Mouse (Mus musculus) ovary, adult 2 months (tissue): ENCODE measurements around the gene Olfr1382. TPM values are rescaled to one million over a fixed set of nuclear protein-coding genes. Genes with fewer than 3 reads are reported as not detected.

Experiments used
- polyA plus RNA-seq: library from polyadenylated mRNA; depleted of rRNA; stranded (reverse); fragments of >200 nt; gene quantifications from 2 replicates; pipeline ENCODE4 v1.2.3, GENCODE M21; 2012; rRNA removed

Gene Olfr1382
- polyA plus RNA-seq, result not detected in 2 replicates

GRCm38 (mm10) chr11:49527947-49528346 lies at the start of gene Olfr1382:
TSS of gene Olfr1382 (plus strand) at chr11:49528247.

DNA sequence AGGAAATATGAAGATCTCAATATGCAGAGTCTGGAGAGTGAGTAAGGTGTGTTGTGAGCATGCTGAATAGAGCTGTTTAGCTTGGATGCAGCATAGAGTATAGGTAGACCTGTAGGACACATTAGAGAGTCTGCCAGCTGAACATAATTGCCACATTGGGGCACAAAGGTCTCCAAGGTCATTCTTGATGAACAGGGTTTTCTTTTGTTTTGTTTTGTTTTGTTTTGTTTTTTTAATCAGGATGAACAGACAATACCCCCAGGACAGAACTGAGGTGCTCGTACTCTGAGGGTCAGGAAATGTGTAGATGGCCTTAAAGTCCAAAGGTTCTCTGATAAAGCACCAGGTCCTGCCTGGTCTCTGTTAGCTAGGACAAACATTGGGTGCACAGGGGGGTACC lies 39.3 kb upstream of the Olfr1382 start, which contains the start of gene Olfr1385:
Gene Olfr1385 (plus strand): TSS at position 301 of the 400 bp plus-strand sequence.

DNA sequence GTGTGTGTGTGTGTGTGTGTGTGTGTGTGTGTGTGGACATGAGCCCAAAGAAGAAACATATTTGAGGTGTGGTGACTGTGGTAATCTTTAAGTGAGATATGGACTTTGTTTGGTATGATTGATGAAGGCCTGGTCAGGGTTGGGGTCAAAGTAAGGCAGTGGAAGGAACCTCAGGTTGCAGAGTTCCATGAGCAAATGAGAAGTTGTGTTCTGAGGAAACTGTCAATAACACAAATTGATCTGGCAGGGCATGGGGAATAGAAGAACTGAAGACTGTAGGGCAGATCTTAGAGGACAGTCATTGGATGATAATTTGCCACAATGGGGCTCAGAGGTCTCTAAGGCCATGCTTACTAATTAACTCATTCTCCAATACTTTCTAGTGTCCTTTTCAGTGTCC lies 8.7 kb upstream of the Olfr1382 start, which contains the start of gene Olfr1383:
Gene Olfr1383 (plus strand): TSS at position 301 of the 400 bp plus-strand sequence.

DNA sequence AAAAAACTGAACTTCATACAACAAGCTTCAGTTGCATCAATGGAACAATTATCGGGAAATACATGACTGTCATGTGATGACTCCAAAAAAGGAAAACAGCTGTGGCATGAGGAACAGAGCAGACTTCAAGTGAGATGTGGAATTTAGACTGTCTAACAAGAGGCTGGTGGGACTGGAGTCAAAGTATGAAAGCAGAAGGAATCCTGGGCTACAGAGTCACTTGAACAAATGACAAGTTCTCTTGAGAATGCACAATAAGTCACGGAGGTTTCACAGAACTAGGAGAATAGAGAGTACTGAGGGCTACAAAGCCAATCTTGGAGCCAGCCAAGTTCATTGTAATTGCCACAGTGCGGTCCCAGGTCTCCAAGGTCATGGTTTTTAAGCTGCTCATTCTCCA lies 15.1 kb downstream of the Olfr1382 start, which contains the start of gene Olfr1381:
Gene Olfr1381 (plus strand): TSS at position 301 of the 400 bp plus-strand sequence.

GRCm38 (mm10) chr11:49556578-49556977 lies 28.5 kb downstream of the Olfr1382 start, which contains the start of gene Olfr1380:
TSS of gene Olfr1380 (plus strand) at chr11:49556878.

Other genes starting within 250 kb of the Olfr1382 start
- gene Olfr1393, start 249.9 kb upstream of the Olfr1382 start, polyA plus RNA-seq, result not detected in 2 replicates
- 0.16 and 0.17 TPM in 2 replicates for gene Olfr1392, start 243.0 kb upstream of the Olfr1382 start, polyA plus RNA-seq
- gene Olfr10, start 223.5 kb upstream of the Olfr1382 start, polyA plus RNA-seq, result not detected in 2 replicates
- gene Olfr1391, start 205.5 kb upstream of the Olfr1382 start, polyA plus RNA-seq, result not detected in 2 replicates
- not detected in 2 replicates for gene Olfr1390, start 193.1 kb upstream of the Olfr1382 start, polyA plus RNA-seq
- gene Olfr1389, start 105.2 kb upstream of the Olfr1382 start, polyA plus RNA-seq, result not detected in 2 replicates
- gene Olfr1388, start 91.6 kb upstream of the Olfr1382 start, polyA plus RNA-seq, result 0.06 and 0.18 TPM in 2 replicates
- gene Olfr1387, start 72.9 kb upstream of the Olfr1382 start, polyA plus RNA-seq, result not detected in 2 replicates
- not detected in 2 replicates for gene Olfr1386, start 63.2 kb upstream of the Olfr1382 start, polyA plus RNA-seq
- gene Olfr1385, start 39.2 kb upstream of the Olfr1382 start, polyA plus RNA-seq, result not detected in 2 replicates
- gene Olfr1384, start 21.5 kb upstream of the Olfr1382 start, polyA plus RNA-seq, result not detected in 2 replicates
- gene Olfr1383, start 8.6 kb upstream of the Olfr1382 start, polyA plus RNA-seq, result not detected in 2 replicates
- gene Olfr1381, start 15.2 kb downstream of the Olfr1382 start, polyA plus RNA-seq, result not detected in 2 replicates
- gene Olfr1380, start 28.6 kb downstream of the Olfr1382 start, polyA plus RNA-seq, result not detected in 2 replicates
- 22.5 TPM in 2 replicates for gene Flt4, start 81.0 kb downstream of the Olfr1382 start, polyA plus RNA-seq
- 3.6 and 4.4 TPM in 2 replicates for gene Scgb3a1, start 135.4 kb downstream of the Olfr1382 start, polyA plus RNA-seq
- 20.1 and 21.7 TPM in 2 replicates for gene Cnot6, start 184.5 kb downstream of the Olfr1382 start, polyA plus RNA-seq